Mouse (Mus musculus) ES-Bruce4 (cell line): ENCODE measurements at regions not wholly inside any gene's neighbourhood (a gene's known extent, or its start where the extent isn't known, plus 50 kb on each side); places are given as distances from the start of the nearest gene placed in this dataset.

Source experiments
- EP300 ChIP-seq: IDR thresholded peaks from 2 replicates; pipeline ENCODE4 v1.6.1; 2011; ENCODE audit warnings: low read depth, low read length; ENCODE audit not compliant: insufficient read depth
- POLR2A ChIP-seq: IDR thresholded peaks from one replicate; pipeline ENCODE4 v1.8.1; 2011; ENCODE audit warnings: low read length; ENCODE audit not compliant: insufficient read depth

DNA sequence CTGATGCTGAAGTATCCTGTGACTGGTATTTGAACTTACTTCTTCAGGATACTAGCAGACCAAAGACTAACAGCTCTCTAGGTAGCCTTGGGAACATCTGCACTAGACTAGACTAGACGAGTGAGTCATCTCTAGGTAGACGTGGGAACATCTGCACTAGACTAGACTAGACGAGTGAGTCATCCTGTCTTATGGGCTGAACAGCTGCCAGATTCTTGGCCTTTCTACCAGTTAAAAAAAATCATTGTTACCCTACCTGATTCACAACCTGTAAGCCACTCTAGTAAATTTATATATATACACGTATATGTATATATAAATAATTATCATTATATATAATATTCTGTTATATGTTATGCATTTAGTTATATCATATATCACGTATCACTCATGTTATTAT is 307.8 kb downstream of the Kctd12 start:
- TF ChIP-seq EP300 = no peak
- TF ChIP-seq POLR2A = no peak
